Mouse (Mus musculus): ENCODE measurements around the gene Kctd7. TPM values are rescaled to one million over a fixed set of nuclear protein-coding genes. Genes with fewer than 3 reads are reported as not detected.

Gene Kctd7
- polyA plus RNA-seq, 1 experiment from 2014 or later: 5.7 TPM

DNA sequence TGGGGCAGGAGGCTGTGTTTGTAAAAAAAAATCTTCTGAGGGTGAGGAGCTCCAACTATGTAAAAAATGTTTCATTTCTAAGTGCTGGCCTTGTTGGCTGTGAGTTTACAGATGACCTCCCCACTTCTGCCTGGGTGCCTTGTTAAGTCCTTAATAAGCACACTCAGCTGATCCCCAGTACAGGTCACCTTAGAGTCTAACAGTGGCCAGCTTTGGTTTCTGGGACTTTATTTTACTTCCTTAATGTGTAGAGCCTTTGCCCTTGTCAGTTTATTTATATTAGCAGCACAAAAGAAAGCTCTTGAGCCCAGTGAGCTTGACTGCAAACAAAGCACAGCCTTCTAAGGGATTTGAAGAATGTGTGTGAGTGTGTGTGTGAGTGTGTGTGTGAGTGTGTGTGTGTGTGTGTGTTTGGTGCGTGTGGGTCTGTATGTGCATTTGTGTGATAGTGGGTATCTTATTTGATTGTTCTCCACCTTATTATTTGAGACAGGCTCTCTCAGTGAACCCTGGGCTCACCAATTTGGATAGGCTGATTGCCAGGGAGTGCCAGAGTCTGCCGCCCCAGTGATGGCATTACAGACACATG, 47.8 kb downstream of the Kctd7 start:
- Histone ChIP-seq H3K36me3 (ENCODE audit: control insufficient read depth, insufficient read depth, low read length) (peaks cover 4% of the 10 kb centered on the region; the same call in 1 of the 2 replicates), H3K27ac (ENCODE audit: low read length) (peak overlapping the region; percentile 73), H3K9ac (ENCODE audit: low read length) (no peak overlapping the region), H3K27me3 (ENCODE audit: control insufficient read depth, insufficient read depth, low read length) (no peaks in the 10 kb centered on the region), H3K4me2 (ENCODE audit: low read depth, low read length) (no peak overlapping the region), H3K4me1 (ENCODE audit: control insufficient read depth, insufficient read depth, low read length) (peaks cover 5% of the 10 kb centered on the region; the same call in 1 of the 2 replicates), H3K9me3 (replicated peaks; ENCODE audit: control insufficient read depth, low read length) (no peaks in the 10 kb centered on the region), H3K4me3 (replicated peaks; ENCODE audit: low read length) (no peak overlapping the region)
- peak; percentile 83 for ATAC-seq (ENCODE audit: insufficient read depth, low FRiP score)
- WGBS: 48% methylated on average over 2 of the region's 2 CpGs

DNA sequence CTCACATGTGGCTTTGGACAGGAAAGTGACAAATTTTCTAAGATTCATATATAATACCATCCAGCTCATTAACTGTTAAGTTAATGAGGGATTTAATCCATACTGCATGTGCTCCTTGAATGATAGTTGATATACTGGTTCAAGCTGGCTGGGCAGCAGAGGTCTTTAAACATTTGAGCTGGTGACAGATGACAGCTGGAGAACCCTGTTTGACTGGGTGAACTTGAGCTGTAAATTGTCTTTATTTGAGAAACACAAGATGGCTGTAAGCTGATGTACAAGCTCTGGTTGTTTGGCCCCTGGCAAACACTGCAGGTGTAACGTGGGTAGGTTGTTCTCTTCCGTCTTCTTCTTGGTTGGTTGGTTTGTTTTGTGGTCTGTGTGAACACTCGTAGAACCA, 49.1 kb downstream of the Kctd7 start:
- ATAC-seq (ENCODE audit: insufficient read depth, low FRiP score): no peak
- H3K27ac ChIP-seq (ENCODE audit: low read length): peak overlapping the region; percentile 20; the same call in 1 of the 2 replicates
- no peak overlapping the region for H3K9ac ChIP-seq (ENCODE audit: low read length)
- peaks cover 5% of the 10 kb centered on the region; the same call in 1 of the 2 replicates for H3K4me1 ChIP-seq (ENCODE audit: control insufficient read depth, insufficient read depth, low read length)
- H3K36me3 ChIP-seq (ENCODE audit: control insufficient read depth, insufficient read depth, low read length): peaks cover 11% of the 10 kb centered on the region; the same call in 1 of the 2 replicates
- H3K4me2 ChIP-seq (ENCODE audit: low read depth, low read length): no peak overlapping the region
- H3K4me3 ChIP-seq (replicated peaks; ENCODE audit: low read length): no peak overlapping the region
- H3K9me3 ChIP-seq (replicated peaks; ENCODE audit: control insufficient read depth, low read length): no peaks in the 10 kb centered on the region
- WGBS: 65% methylated on average over 3 of the region's 3 CpGs
- H3K27me3 ChIP-seq (ENCODE audit: control insufficient read depth, insufficient read depth, low read length): no peaks in the 10 kb centered on the region

DNA sequence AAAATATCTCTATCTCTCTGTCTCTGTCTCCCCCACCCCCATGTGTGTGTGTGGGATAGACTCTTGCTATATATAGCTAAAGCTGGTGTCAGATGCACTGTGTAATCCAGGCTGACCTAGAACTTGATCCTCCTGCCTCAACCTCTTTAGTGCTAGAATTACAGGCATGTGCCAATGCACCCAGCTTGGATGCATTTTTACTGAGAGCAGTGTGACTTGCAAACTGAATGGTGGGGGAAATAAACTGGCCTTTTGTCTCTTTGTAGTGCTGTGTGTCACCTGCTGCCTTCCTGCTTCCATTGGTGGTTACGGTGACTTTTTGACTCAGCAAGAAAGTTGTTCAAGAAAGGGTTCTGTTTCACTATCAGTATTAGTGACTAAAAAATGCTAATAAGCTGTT, 51.6 kb downstream of the Kctd7 start:
- Histone ChIP-seq H3K27ac (ENCODE audit: low read length) (no peak overlapping the region), H3K36me3 (ENCODE audit: control insufficient read depth, insufficient read depth, low read length) (peaks cover 18% of the 10 kb centered on the region), H3K9ac (ENCODE audit: low read length) (no peak overlapping the region), H3K4me1 (ENCODE audit: control insufficient read depth, insufficient read depth, low read length) (peaks cover 5% of the 10 kb centered on the region; the same call in 1 of the 2 replicates), H3K9me3 (replicated peaks; ENCODE audit: control insufficient read depth, low read length) (no peaks in the 10 kb centered on the region), H3K4me3 (replicated peaks; ENCODE audit: low read length) (no peak overlapping the region), H3K4me2 (ENCODE audit: low read depth, low read length) (no peak overlapping the region), H3K27me3 (ENCODE audit: control insufficient read depth, insufficient read depth, low read length) (no peaks in the 10 kb centered on the region)
- 87% methylated on average over 1 of the region's 1 CpGs for WGBS
- no peak for ATAC-seq (ENCODE audit: insufficient read depth, low FRiP score)

DNA sequence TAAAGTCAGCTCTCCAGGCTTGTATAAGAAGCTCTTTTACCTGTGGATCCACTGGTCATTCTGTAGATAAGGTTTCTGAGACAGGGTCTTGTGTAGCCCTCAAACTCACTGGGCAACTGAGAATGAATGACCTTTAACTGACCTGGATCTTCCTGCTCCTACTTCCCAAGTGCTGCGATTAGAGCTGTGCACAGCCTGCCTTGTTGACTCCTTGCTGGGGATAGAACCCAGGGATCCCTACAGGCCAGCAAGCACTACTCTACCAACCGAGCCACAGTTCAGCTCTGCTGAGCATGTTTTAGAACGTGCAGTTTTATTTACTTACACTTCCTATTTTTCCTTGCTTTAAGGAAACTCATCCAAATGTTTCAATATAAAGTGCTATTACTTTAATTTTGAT, 52.8 kb downstream of the Kctd7 start:
- H3K9ac ChIP-seq (ENCODE audit: low read length): no peak overlapping the region
- no peak overlapping the region for H3K27ac ChIP-seq (ENCODE audit: low read length)
- H3K4me1 ChIP-seq (ENCODE audit: control insufficient read depth, insufficient read depth, low read length): no peaks in the 10 kb centered on the region
- H3K36me3 ChIP-seq (ENCODE audit: control insufficient read depth, insufficient read depth, low read length): peaks cover 19% of the 10 kb centered on the region
- H3K4me3 ChIP-seq (replicated peaks; ENCODE audit: low read length): no peak overlapping the region
- WGBS: 80% methylated on average over 3 of the region's 3 CpGs
- no peaks in the 10 kb centered on the region for H3K27me3 ChIP-seq (ENCODE audit: control insufficient read depth, insufficient read depth, low read length)
- ATAC-seq (ENCODE audit: insufficient read depth, low FRiP score): no peak
- no peaks in the 10 kb centered on the region for H3K9me3 ChIP-seq (replicated peaks; ENCODE audit: control insufficient read depth, low read length)
- no peak overlapping the region for H3K4me2 ChIP-seq (ENCODE audit: low read depth, low read length)

DNA sequence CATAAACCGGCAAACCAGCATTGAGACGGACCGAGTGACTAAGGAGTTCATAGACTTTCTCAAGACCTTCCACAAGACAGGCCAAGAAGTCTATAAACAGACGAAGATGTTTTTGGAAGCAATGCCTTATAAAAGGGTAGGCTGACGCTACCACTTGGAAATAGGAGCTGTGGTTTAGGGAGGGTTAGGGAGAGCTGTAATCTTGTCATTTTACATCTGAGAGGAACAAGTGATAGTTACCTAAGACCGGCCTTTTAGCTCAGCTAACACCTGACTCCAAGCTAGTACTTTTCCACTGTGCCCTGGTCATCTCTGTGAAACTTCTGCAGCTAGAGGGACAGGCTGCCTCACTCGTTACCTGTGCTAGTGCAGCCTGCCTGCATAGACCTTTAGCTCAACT, 53.3 kb downstream of the Kctd7 start:
- no peak for ATAC-seq (ENCODE audit: insufficient read depth, low FRiP score)
- H3K36me3 ChIP-seq (ENCODE audit: control insufficient read depth, insufficient read depth, low read length): peaks cover 19% of the 10 kb centered on the region

DNA sequence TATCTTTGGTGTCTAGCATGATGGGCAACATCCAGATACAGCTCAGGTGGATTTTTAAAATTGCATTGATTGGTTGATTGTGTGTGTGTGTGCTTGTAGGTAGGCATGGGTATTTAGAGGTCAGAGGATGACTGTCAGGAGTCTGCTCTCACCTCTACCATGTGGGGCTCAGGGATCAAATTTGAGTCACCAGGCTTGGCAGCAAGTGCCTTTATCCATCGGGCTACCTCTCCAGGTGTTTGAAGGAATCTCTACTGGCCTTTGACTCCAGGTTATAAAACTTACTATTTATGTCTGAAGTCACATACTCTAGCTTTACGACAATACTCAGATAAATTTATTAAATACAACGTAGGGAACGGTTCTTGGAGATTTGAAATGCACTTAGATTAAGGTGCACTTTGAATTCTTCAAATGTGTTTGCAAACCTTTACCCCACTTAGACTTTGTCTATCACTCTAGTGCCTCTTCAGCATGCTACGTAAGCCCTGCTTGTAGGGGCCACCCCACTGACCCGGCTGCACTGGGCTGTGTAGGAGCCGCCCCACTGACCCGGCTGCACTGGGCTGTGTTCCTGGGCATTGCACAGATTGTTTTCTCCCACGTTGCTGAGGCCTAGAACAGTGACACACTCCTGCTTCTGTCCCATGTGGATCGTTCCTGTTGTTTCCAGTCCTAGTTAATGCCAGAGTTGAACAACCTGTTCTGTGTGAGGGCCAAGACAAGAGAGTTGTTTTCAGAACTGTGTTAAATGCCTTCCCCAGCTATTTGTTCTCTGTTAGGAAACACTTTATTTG, 55.8 kb downstream of the Kctd7 start:
- H3K4me1 ChIP-seq (ENCODE audit: control insufficient read depth, insufficient read depth, low read length): no peaks in the 10 kb centered on the region
- H3K36me3 ChIP-seq (ENCODE audit: control insufficient read depth, insufficient read depth, low read length): peaks cover 28% of the 10 kb centered on the region
- H3K4me3 ChIP-seq (replicated peaks; ENCODE audit: low read length): no peak overlapping the region
- WGBS: 81% methylated on average over 10 of the region's 10 CpGs
- no peaks in the 10 kb centered on the region for H3K27me3 ChIP-seq (ENCODE audit: control insufficient read depth, insufficient read depth, low read length)
- ATAC-seq (ENCODE audit: insufficient read depth, low FRiP score): no peak
- H3K9ac ChIP-seq (ENCODE audit: low read length): no peak overlapping the region
- no peak overlapping the region for H3K4me2 ChIP-seq (ENCODE audit: low read depth, low read length)
- no peaks in the 10 kb centered on the region for H3K9me3 ChIP-seq (replicated peaks; ENCODE audit: control insufficient read depth, low read length)
- no peak overlapping the region for H3K27ac ChIP-seq (ENCODE audit: low read length)

More for the DNA sequence above, 53.3 kb downstream of the Kctd7 start:
- Histone ChIP-seq H3K9ac (ENCODE audit: low read length) (no peak overlapping the region), H3K4me2 (ENCODE audit: low read depth, low read length) (no peak overlapping the region), H3K4me1 (ENCODE audit: control insufficient read depth, insufficient read depth, low read length) (no peaks in the 10 kb centered on the region), H3K9me3 (replicated peaks; ENCODE audit: control insufficient read depth, low read length) (no peaks in the 10 kb centered on the region), H3K4me3 (replicated peaks; ENCODE audit: low read length) (no peak overlapping the region), H3K27ac (ENCODE audit: low read length) (no peak overlapping the region), H3K27me3 (ENCODE audit: control insufficient read depth, insufficient read depth, low read length) (no peaks in the 10 kb centered on the region)
- WGBS: 91% methylated on average over 7 of the region's 7 CpGs

DNA sequence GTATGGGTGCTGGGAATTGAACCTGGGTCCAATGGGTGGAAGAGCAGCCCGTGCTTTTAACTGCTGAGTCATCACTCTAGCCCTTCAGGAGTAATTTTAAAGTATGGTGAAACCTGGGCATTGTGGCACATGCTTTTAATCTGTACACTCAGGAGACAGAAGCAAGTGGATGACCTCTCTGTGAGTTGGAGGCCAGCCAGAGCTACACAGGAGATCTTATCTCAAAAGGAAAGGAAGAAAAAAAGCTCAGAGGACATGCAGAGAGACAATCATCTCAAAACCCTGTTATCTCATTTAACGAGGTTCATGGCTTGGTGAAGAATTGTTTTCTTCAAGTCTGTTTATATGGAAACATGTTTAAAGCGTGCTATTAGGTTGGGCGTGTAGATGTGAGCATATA, 59.3 kb downstream of the Kctd7 start:
- WGBS: 71% methylated on average over 4 of the region's 4 CpGs
- ATAC-seq (ENCODE audit: insufficient read depth, low FRiP score): no peak

DNA sequence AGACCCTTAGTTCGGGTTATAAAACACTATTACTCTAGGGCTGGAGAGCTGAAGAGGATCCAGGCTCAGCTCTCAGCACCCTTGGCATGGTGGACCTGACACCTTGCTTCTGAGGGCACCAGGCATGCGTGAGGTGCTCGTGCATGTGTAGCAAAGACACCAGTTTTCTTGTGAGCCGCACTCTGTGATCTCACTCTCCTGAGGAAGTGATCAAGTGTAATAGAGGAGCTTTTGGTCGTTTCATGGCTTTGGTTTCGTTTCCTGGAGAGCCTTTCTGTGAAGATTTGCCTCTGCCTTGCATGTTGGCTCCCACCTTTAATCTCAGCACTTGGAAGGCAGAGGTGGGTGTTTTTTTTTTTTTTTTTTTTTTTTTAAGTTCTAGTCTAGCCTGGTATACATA, 59.9 kb downstream of the Kctd7 start:
- no peak for ATAC-seq (ENCODE audit: insufficient read depth, low FRiP score)
- H3K36me3 ChIP-seq (ENCODE audit: control insufficient read depth, insufficient read depth, low read length): peaks cover 23% of the 10 kb centered on the region
- 86% methylated on average over 6 of the region's 6 CpGs for WGBS
- no peak overlapping the region for H3K9ac ChIP-seq (ENCODE audit: low read length)
- no peak overlapping the region for H3K27ac ChIP-seq (ENCODE audit: low read length)
- no peak overlapping the region for H3K4me3 ChIP-seq (replicated peaks; ENCODE audit: low read length)
- no peak overlapping the region for H3K4me2 ChIP-seq (ENCODE audit: low read depth, low read length)
- H3K9me3 ChIP-seq (replicated peaks; ENCODE audit: control insufficient read depth, low read length): no peaks in the 10 kb centered on the region
- H3K27me3 ChIP-seq (ENCODE audit: control insufficient read depth, insufficient read depth, low read length): no peaks in the 10 kb centered on the region
- H3K4me1 ChIP-seq (ENCODE audit: control insufficient read depth, insufficient read depth, low read length): no peaks in the 10 kb centered on the region

More for the DNA sequence above, 59.3 kb downstream of the Kctd7 start:
- Histone ChIP-seq H3K36me3 (ENCODE audit: control insufficient read depth, insufficient read depth, low read length) (peaks cover 23% of the 10 kb centered on the region), H3K4me1 (ENCODE audit: control insufficient read depth, insufficient read depth, low read length) (no peaks in the 10 kb centered on the region), H3K9me3 (replicated peaks; ENCODE audit: control insufficient read depth, low read length) (no peaks in the 10 kb centered on the region), H3K9ac (ENCODE audit: low read length) (no peak overlapping the region), H3K27ac (ENCODE audit: low read length) (no peak overlapping the region), H3K27me3 (ENCODE audit: control insufficient read depth, insufficient read depth, low read length) (no peaks in the 10 kb centered on the region), H3K4me2 (ENCODE audit: low read depth, low read length) (no peak overlapping the region), H3K4me3 (replicated peaks; ENCODE audit: low read length) (no peak overlapping the region)
